Mouse (Mus musculus) cortical plate, adult 2 months (tissue): ENCODE measurements around the gene Rad51b. TPM values are rescaled to one million over a fixed set of nuclear protein-coding genes. Genes with fewer than 3 reads are reported as not detected.

Experiments used
- H3K27ac ChIP-seq: fragments of 200-500 bp; 2 replicates; pipeline ENCODE4 v1.5.1; 2012; ENCODE audit warnings: low read length, control low read depth, inconsistent platforms; ENCODE audit not compliant: insufficient read depth
- H3K4me1 ChIP-seq: fragments of 200-500 bp; 2 replicates; pipeline ENCODE4 v1.6.1; 2011; ENCODE audit warnings: low read length; ENCODE audit not compliant: control insufficient read depth, insufficient read depth
- H3K4me3 ChIP-seq: fragments of 200-500 bp; 2 replicates; pipeline ENCODE4 v1.5.1; 2011; ENCODE audit warnings: mild to moderate bottlenecking, low read length, control low read depth; ENCODE audit not compliant: insufficient read depth
- CTCF ChIP-seq: fragments of 200-500 bp; IDR thresholded peaks from 2 replicates; pipeline ENCODE4 v1.5.1; 2011; ENCODE audit warnings: mild to moderate bottlenecking, control low read depth, low read length; ENCODE audit not compliant: insufficient read depth; ENCODE audit errors: extremely low read depth
- POLR2A ChIP-seq: fragments of 200-500 bp; IDR thresholded peaks from 2 replicates; pipeline ENCODE4 v1.6.1; 2011; ENCODE audit warnings: mild to moderate bottlenecking, low read length, control low read depth; ENCODE audit not compliant: insufficient read depth; ENCODE audit errors: extremely low read depth
- polyA plus RNA-seq: library from polyadenylated mRNA; depleted of rRNA; stranded (reverse); fragments of >200 nt; gene quantifications from 2 replicates; pipeline ENCODE4 v1.2.3, GENCODE M21; 2012

Gene Rad51b
- polyA plus RNA-seq, 1 experiment, result 0.17 TPM

GRCm38 (mm10) chr12:79372697-79373096 lies 75.6 kb downstream of the Rad51b start:
- Histone ChIP-seq H3K27ac (no peak overlapping the region), H3K4me1 (no peaks in the 10 kb centered on the region), H3K4me3 (no peak overlapping the region)
- TF ChIP-seq CTCF, result no peak
- no peak for TF ChIP-seq POLR2A

- Histone ChIP-seq H3K27ac (no peak overlapping the region), H3K4me3 (no peak overlapping the region), H3K4me1 (no peaks in the 10 kb centered on the region)
- no peak for TF ChIP-seq POLR2A
Measured at GRCm38 (mm10) chr12:79377378-79377777, 80.3 kb downstream of the Rad51b start.

GRCm38 (mm10) chr12:79377861-79378260 lies 80.8 kb downstream of the Rad51b start:
- Histone ChIP-seq H3K4me1 (no peaks in the 10 kb centered on the region), H3K27ac (no peak overlapping the region), H3K4me3 (no peak overlapping the region)
- TF ChIP-seq POLR2A (no peak), CTCF (no peak)

- TF ChIP-seq CTCF (no peak), POLR2A (no peak)
- H3K27ac ChIP-seq, result no peak overlapping the region
- H3K4me1 ChIP-seq, result no peaks in the 10 kb centered on the region
- H3K4me3 ChIP-seq, result no peak overlapping the region
Measured at GRCm38 (mm10) chr12:79380190-79380589, 83.1 kb downstream of the Rad51b start.

GRCm38 (mm10) chr12:79381489-79381888 lies 84.4 kb downstream of the Rad51b start:
- TF ChIP-seq POLR2A, result no peak
- TF ChIP-seq CTCF, result no peak
- Histone ChIP-seq H3K4me1 (no peaks in the 10 kb centered on the region), H3K4me3 (no peak overlapping the region)

GRCm38 (mm10) chr12:79382416-79382815 lies 85.3 kb downstream of the Rad51b start:
- no peaks in the 10 kb centered on the region for H3K4me1 ChIP-seq
- no peak overlapping the region for H3K4me3 ChIP-seq
- no peak for TF ChIP-seq CTCF
- no peak for TF ChIP-seq POLR2A
- H3K27ac ChIP-seq, result no peak overlapping the region

More at GRCm38 (mm10) chr12:79381489-79381888, 84.4 kb downstream of the Rad51b start:
- H3K27ac ChIP-seq, result no peak overlapping the region

GRCm38 (mm10) chr12:79383583-79383982 lies 86.5 kb downstream of the Rad51b start:
- TF ChIP-seq POLR2A, result no peak
- TF ChIP-seq CTCF, result no peak
- Histone ChIP-seq H3K27ac (no peak overlapping the region), H3K4me1 (no peaks in the 10 kb centered on the region), H3K4me3 (no peak overlapping the region)

GRCm38 (mm10) chr12:79384787-79385186 lies 87.7 kb downstream of the Rad51b start:
- Histone ChIP-seq H3K4me3 (no peak overlapping the region), H3K4me1 (no peaks in the 10 kb centered on the region), H3K27ac (no peak overlapping the region)
- TF ChIP-seq CTCF, result no peak
- no peak for TF ChIP-seq POLR2A

GRCm38 (mm10) chr12:79385199-79385598 lies 88.1 kb downstream of the Rad51b start:
- TF ChIP-seq CTCF (no peak), POLR2A (no peak)
- no peaks in the 10 kb centered on the region for H3K4me1 ChIP-seq
- H3K27ac ChIP-seq, result no peak overlapping the region
- no peak overlapping the region for H3K4me3 ChIP-seq

- no peak overlapping the region for H3K27ac ChIP-seq
- H3K4me3 ChIP-seq, result no peak overlapping the region
- no peaks in the 10 kb centered on the region for H3K4me1 ChIP-seq
- TF ChIP-seq CTCF (no peak), POLR2A (no peak)
Measured at GRCm38 (mm10) chr12:79387886-79388285, 90.8 kb downstream of the Rad51b start.

GRCm38 (mm10) chr12:79389251-79389650 lies 92.2 kb downstream of the Rad51b start:
- TF ChIP-seq POLR2A, result no peak
- TF ChIP-seq CTCF, result no peak
- Histone ChIP-seq H3K4me1 (no peaks in the 10 kb centered on the region), H3K4me3 (no peak overlapping the region), H3K27ac (no peak overlapping the region)

GRCm38 (mm10) chr12:79389971-79390370 lies 92.9 kb downstream of the Rad51b start:
- H3K4me3 ChIP-seq, result no peak overlapping the region
- H3K27ac ChIP-seq, result no peak overlapping the region
- no peak for TF ChIP-seq POLR2A
- no peak for TF ChIP-seq CTCF
- H3K4me1 ChIP-seq, result no peaks in the 10 kb centered on the region
